Mouse (Mus musculus) testis, adult 2 months (tissue): ENCODE results near the gene Nek5. TPM values are rescaled to one million over a fixed set of nuclear protein-coding genes. Genes with fewer than 3 reads are reported as not detected.
A peak's percentile ranks its signal among the peaks of the same experiment; 100 is the strongest.

Source experiments
- H3K27ac ChIP-seq: fragments of 200-500 bp; 2 replicates; pipeline ENCODE4 v1.5.1; 2012; ENCODE audit warnings: low read depth, low read length; ENCODE audit not compliant: control insufficient read depth, insufficient read depth
- H3K27me3 ChIP-seq: fragments of 200-500 bp; 2 replicates; pipeline ENCODE4 v1.6.1; 2012; ENCODE audit warnings: mild to moderate bottlenecking, low read length, moderate library complexity; ENCODE audit not compliant: control insufficient read depth, insufficient read depth
- H3K36me3 ChIP-seq: fragments of 200-500 bp; 2 replicates; pipeline ENCODE4 v1.6.1; 2012; ENCODE audit warnings: mild to moderate bottlenecking, low read length; ENCODE audit not compliant: control insufficient read depth, insufficient read depth
- H3K4me1 ChIP-seq: fragments of 200-500 bp; 2 replicates; pipeline ENCODE4 v1.6.1; 2012; ENCODE audit warnings: low read length; ENCODE audit not compliant: control insufficient read depth, insufficient read depth
- H3K4me3 ChIP-seq: fragments of 200-500 bp; 2 replicates; pipeline ENCODE4 v1.5.1; 2012; ENCODE audit warnings: low read depth, mild to moderate bottlenecking, low read length, moderate library complexity, mixed read lengths; ENCODE audit not compliant: control insufficient read depth
- CTCF ChIP-seq: fragments of 200-500 bp; IDR thresholded peaks from 2 replicates; pipeline ENCODE4 v1.5.1; 2012; ENCODE audit warnings: low read depth, mild to moderate bottlenecking, inconsistent platforms, low read length, moderate library complexity; ENCODE audit not compliant: control insufficient read depth, insufficient read depth, insufficient replicate concordance
- POLR2A ChIP-seq: fragments of 200-500 bp; IDR thresholded peaks from 2 replicates; pipeline ENCODE4 v1.6.1; 2012; ENCODE audit warnings: low read depth, mild to moderate bottlenecking, inconsistent platforms, low read length, moderate library complexity; ENCODE audit not compliant: control insufficient read depth
- polyA plus RNA-seq: library from polyadenylated mRNA; depleted of rRNA; stranded (reverse); fragments of >200 nt; gene quantifications from 2 replicates; pipeline ENCODE4 v1.2.3, GENCODE M21; 2012

The Nek5 gene
- polyA plus RNA-seq, 1 experiment, result 0.31 TPM

DNA sequence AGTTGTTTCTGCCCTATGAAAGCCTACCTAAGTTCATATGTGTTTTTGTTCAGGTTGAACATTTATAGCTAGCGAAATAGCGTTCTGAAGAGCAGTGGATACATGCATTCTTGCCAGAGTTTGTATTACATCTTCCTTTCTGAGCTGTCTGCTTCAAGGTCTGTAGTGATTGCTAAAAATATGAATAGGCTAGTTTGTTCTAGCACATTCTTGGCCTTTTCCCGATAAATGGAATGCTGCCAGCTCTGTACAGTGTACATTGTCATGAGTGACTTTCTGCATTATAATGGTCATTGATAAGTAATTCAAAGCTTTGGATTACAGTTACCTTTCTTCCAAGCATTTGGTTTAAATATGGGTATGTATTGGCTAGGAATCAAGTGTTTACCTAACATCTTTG is 63.7 kb downstream of the Nek5 start:
- Histone ChIP-seq H3K4me1 (peaks cover 6% of the 10 kb centered on the region), H3K27me3 (no peaks in the 10 kb centered on the region), H3K36me3 (peaks cover 4% of the 10 kb centered on the region; the same call in 1 of the 2 replicates), H3K27ac (no peak overlapping the region), H3K4me3 (no peak overlapping the region; the same call in 1 of the 2 replicates)
- no peak for TF ChIP-seq CTCF
- no peak for TF ChIP-seq POLR2A

DNA sequence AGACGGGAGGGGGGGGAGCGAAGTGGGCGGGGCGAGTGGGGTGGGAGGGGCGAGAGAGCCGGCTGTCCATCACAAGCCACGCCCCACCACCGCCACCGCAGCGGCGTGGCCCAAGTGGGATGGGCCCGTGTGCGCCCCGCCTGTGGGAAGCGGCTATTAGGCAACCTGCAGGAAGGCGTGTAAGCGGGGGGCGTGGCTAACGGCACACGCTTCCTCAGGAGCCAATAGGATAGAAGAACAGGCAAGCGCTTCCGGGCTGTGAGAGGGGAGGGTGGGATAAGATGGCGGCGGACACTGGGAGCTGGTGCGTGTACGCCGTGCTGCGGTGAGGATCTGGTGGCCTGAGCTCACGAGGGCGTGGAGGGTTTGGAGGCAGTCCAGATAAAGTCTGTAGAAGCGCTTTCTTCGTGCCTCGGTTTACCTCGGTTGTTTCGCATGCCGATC is 64.4 kb downstream of the Nek5 start, which contains the start of gene Alg11:
Gene Alg11, plus strand, starts transcription at position 276 of the 444 bp plus-strand sequence.
- TF ChIP-seq POLR2A (peak; percentile 97), CTCF (no peak)
- Histone ChIP-seq H3K4me1 (peaks cover 6% of the 10 kb centered on the region), H3K27me3 (no peaks in the 10 kb centered on the region), H3K27ac (peak within 1 kb of the TSS; percentile 62), H3K4me3 (peak within 1 kb of the TSS; percentile 97), H3K36me3 (peaks cover 4% of the 10 kb centered on the region; the same call in 1 of the 2 replicates)

DNA sequence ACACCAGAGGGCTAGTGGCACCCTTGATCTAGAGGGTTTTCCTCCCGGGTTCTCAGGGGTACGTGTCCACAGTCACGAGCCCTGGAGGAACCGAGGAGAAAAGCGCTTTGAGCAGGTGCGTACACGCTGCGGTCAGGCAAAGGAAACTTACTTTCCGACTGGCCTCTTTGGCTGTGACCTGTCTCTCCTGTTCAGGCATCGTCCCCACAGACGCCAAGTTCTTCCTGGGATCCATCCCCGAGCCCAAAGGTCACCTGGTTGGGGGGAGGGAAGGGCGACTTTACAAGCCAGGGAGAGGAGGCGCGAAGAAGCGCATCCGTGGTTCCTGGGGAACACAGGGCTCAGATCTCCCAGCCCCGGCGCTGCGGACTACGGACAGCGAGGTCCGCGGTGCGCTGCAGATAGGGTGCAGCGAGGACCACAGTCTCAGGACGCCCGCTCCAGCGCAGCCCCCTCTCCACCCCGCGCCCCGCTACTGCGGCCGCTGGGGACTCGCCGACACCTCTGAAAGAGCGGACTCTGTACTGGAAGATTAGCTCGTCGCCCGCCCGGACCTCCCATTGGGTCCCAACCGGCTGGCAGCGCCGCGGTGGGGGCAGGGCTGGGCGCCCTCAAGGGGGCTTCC is 64.9 kb downstream of the Nek5 start, which contains the start of gene Atp7b:
Gene Atp7b, minus strand, starts transcription at position 485 of the 625 bp plus-strand sequence.
- Histone ChIP-seq H3K27ac (peak within 1 kb of the TSS; percentile 62), H3K4me1 (peaks cover 6% of the 10 kb centered on the region), H3K27me3 (no peaks in the 10 kb centered on the region), H3K36me3 (peaks cover 2% of the 10 kb centered on the region; the same call in 1 of the 2 replicates), H3K4me3 (peak within 1 kb of the TSS; percentile 97)
- TF ChIP-seq CTCF (no peak), POLR2A (no peak)

DNA sequence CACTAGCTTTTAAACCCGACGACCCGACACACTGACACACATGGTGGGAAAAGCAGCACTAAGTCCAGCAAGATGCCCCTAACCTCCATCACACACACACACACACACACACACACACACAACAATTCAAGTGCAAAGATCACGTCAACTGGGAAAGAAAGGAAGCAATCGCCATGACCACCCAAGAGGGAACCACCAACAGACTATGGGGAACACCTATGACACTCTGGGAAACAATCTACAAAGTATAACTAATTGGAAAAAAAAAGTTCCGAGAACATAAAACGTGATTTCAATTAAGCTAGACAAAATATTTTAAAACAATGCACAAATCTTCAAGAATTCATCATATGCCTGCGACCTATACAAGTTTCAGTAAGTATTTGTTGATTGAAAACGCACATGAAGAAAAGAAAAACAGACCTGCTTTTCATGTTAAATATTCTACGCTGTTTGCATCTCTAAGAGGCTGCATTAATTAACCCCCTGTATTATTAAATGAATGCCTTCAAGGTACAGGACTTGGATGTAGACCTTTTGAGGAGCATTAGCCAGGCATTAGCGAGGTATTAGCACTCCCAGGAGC is 65.6 kb downstream of the Nek5 start:
- H3K27ac ChIP-seq, result no peak overlapping the region
- no peaks in the 10 kb centered on the region for H3K27me3 ChIP-seq
- no peak for TF ChIP-seq CTCF
- TF ChIP-seq POLR2A, result no peak
- H3K4me1 ChIP-seq, result peaks cover 6% of the 10 kb centered on the region
- peak overlapping the region; percentile 90 for H3K4me3 ChIP-seq
- peaks cover 1% of the 10 kb centered on the region; the same call in 1 of the 2 replicates for H3K36me3 ChIP-seq

DNA sequence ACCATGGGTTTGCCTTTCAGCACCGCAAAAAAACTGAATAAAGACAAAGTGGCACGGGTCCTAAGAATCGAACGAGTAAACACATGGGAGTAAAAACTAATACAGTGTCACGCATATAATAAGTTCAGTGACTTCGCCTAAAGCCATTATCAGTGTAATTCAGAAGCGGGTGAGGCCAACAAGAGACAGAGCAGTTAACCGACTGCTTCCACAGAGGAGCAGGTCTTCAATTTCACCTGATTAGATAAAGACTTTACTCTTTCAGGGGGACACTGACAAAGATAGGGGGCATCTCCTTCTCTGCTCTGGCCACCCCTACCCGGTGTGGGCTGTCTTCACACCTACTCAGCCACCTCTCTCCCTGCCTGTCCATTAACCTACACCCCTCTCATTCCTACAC is 66.5 kb downstream of the Nek5 start:
- Histone ChIP-seq H3K27ac (no peak overlapping the region), H3K36me3 (no peaks in the 10 kb centered on the region), H3K27me3 (no peaks in the 10 kb centered on the region), H3K4me1 (peaks cover 6% of the 10 kb centered on the region), H3K4me3 (no peak overlapping the region)
- TF ChIP-seq POLR2A, result no peak
- TF ChIP-seq CTCF, result no peak

DNA sequence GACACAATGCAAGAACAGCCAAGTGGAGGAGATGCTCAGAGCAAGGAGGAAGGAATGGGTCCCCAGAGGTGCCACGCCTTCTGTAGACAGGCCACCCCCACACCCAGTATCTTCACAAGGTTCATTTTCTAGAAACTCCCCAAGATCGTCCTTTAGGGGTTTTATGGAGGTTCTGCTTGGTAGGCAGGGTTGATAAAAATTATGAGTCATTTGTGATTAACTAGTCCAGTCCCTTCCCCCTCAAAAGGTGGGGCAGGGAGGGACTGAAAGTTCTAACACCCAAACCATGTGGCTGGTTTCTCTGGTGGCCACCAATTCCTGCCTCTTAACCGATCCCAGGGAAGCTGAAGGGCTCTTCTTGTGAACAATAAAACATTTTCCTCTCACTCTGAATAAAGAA is 68.0 kb downstream of the Nek5 start:
- Histone ChIP-seq H3K27me3 (no peaks in the 10 kb centered on the region), H3K36me3 (no peaks in the 10 kb centered on the region), H3K27ac (no peak overlapping the region), H3K4me1 (peaks cover 6% of the 10 kb centered on the region), H3K4me3 (no peak overlapping the region)
- no peak for TF ChIP-seq CTCF
- TF ChIP-seq POLR2A, result no peak

DNA sequence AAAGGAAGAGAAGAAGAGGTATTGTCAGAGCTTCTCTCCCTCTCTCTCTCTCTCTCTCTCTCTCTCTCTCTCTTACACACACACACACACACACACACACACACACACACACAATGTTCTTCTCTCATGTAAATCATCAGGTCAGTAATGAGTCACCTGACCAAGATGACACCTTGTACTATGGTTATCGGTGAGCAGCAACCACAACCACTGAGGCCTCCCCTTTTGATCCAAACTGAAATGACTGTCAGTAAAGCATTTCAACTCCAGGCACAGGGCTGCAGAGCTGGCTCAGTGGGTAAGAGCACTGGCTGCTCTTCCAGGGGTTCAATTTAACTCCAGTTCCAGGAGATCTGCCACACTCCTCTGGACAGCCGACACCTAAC is 69.4 kb downstream of the Nek5 start:
- no peak overlapping the region for H3K4me3 ChIP-seq
- H3K27me3 ChIP-seq, result no peaks in the 10 kb centered on the region
- H3K36me3 ChIP-seq, result no peaks in the 10 kb centered on the region
- H3K4me1 ChIP-seq, result peaks cover 6% of the 10 kb centered on the region
- no peak overlapping the region for H3K27ac ChIP-seq
- TF ChIP-seq CTCF, result no peak
- TF ChIP-seq POLR2A, result no peak
